Mouse (Mus musculus) neural tube, embryonic 12.5 days (tissue): Measurements from ENCODE around the gene Fgf8. TPM values are rescaled to one million over a fixed set of nuclear protein-coding genes. Genes with fewer than 3 reads are reported as not detected.

Experiments used
- ATAC-seq: fragments of 200-750 bp; cut with Nextera tagmentation; 2 replicates; pipeline ENCODE4 v1.8.0; 2017; ENCODE audit warnings: low read depth, mild to moderate bottlenecking, moderate TSS enrichment, moderate library complexity; ENCODE audit not compliant: low FRiP score
- H3K27ac ChIP-seq: fragments of 300-500 bp; sonication (generic); 2 replicates; pipeline ENCODE4 v1.5.1; 2016
- H3K27me3 ChIP-seq: fragments of 300-500 bp; sonication (generic); replicated peaks from 2 replicates; pipeline ENCODE4 v1.6.1; 2016; ENCODE audit warnings: mild to moderate bottlenecking
- H3K36me3 ChIP-seq: fragments of 300-500 bp; sonication (generic); 2 replicates; pipeline ENCODE4 v1.6.1; 2016; ENCODE audit warnings: mild to moderate bottlenecking
- H3K4me1 ChIP-seq: fragments of 300-500 bp; sonication (generic); 2 replicates; pipeline ENCODE4 v1.6.1; 2016
- H3K4me2 ChIP-seq: fragments of 300-500 bp; sonication (generic); replicated peaks from 2 replicates; pipeline ENCODE4 v1.6.1; 2016; ENCODE audit warnings: mild to moderate bottlenecking
- H3K4me3 ChIP-seq: fragments of 300-500 bp; sonication (generic); 2 replicates; pipeline ENCODE4 v1.5.1; 2016
- H3K9ac ChIP-seq: fragments of 300-500 bp; sonication (generic); 2 replicates; pipeline ENCODE4 v1.6.1; 2016; ENCODE audit warnings: mild to moderate bottlenecking
- H3K9me3 ChIP-seq: fragments of 300-500 bp; sonication (generic); 2 replicates; pipeline ENCODE4 v1.6.1; 2016; ENCODE audit warnings: mild to moderate bottlenecking
- WGBS: fragments of 180-500 bp; shearing (Covaris S2); methylation state at CpG from one replicate; pipeline ENCODE4 v1.1.7; 2016; 5-methylcytosine and 5-hydroxymethylcytosine counted together
- polyA plus RNA-seq: library from polyadenylated mRNA; unstranded; fragments of >200 nt; fragmentation: Nextera tagmentation; extraction: Ambion mirVana; gene quantifications from 2 replicates; pipeline ENCODE4 v1.2.1, GENCODE M21; 2016

Fgf8 gene
- polyA plus RNA-seq = not detected in 2 replicates

DNA sequence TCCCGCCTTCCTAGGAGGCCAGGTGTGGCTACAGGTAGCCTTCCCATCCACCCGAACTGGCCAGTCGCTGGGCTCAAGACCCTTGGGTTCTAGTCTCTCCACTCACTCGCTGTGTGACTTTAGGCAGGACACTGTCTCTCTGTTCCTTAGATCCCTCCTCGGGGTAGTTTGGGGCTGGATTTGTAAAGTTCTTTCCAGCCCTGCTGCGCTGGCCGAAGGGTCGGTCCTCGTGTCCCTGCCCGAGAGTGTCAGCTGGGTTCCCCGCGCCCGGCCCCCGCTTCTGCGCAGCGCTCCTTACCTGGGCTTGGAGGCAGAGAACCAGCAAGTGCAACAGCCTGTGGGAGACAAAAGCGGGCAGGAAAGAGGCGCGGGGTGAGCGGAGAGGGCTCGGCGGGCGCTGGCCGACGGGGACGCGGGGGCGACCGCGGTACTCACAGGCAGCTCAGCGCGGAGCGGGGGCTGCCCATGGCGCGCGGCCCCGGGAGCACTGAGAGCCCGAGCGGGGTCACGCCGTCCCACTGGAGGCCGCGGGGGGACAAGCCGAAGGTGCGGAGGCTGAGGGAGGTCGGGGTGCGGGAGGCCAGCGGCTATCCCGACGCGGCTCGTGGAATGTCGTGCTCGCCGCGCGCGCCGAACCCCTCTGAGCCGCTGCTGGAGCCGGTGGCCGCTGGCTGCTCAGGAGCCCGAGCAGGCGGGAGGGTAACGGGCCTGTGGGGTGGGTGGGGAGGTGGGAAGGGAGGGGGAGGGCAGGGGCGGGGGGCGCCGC lies at the start of gene Fgf8:
Gene Fgf8, minus strand, starts transcription at position 698 of the 766 bp plus-strand sequence.
- ATAC-seq = no peak
- H3K27ac ChIP-seq = no peak within 1 kb of the TSS
- H3K4me3 ChIP-seq = peak within 1 kb of the TSS; percentile 36
- peak within 1 kb of the TSS; percentile 63 for H3K4me2 ChIP-seq
- WGBS = under 1% methylated on average over 63 of the region's 68 CpGs
- H3K27me3 ChIP-seq = peaks cover 100% of the 10 kb centered on the region
- no peak within 1 kb of the TSS for H3K9ac ChIP-seq
- H3K4me1 ChIP-seq = peaks cover 31% of the 10 kb centered on the region
- no peaks in the 10 kb centered on the region for H3K9me3 ChIP-seq
- no peaks in the 10 kb centered on the region; the same call in 1 of the 2 replicates for H3K36me3 ChIP-seq

DNA sequence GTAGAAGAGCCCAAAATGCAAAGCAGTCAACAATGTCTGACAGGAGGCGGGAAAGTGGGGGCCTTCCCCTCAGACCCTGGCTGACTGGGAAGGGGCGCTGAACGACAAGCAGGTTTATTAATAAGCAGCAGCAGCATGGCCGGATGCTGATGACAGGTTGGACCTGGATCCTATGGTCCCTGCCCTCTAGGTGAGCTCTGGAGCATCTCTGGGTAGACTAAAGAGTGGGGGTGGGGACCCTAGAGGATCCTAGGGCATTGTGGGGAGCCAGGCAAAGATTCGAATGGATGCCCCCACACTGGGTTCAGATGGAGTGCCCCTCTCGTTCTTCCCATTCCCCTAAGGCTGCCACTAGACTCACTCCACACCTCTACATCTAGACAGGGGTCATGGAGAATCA lies 49.7 kb upstream of the Fgf8 start:
- Histone ChIP-seq H3K36me3 (no peaks in the 10 kb centered on the region), H3K4me3 (no peak overlapping the region), H3K9me3 (no peaks in the 10 kb centered on the region), H3K9ac (no peak overlapping the region), H3K4me1 (peaks cover 7% of the 10 kb centered on the region; the same call in 1 of the 2 replicates), H3K4me2 (no peak overlapping the region), H3K27me3 (no peaks in the 10 kb centered on the region; the same call in 1 of the 2 replicates), H3K27ac (no peak overlapping the region)
- ATAC-seq = no peak
- 93% methylated on average over 6 of the region's 6 CpGs for WGBS

- H3K4me1 ChIP-seq = no peaks in the 10 kb centered on the region; the same call in 1 of the 2 replicates
- H3K27me3 ChIP-seq = no peaks in the 10 kb centered on the region; the same call in 1 of the 2 replicates
- no peaks in the 10 kb centered on the region for H3K36me3 ChIP-seq
- H3K9me3 ChIP-seq = no peaks in the 10 kb centered on the region
- no peak overlapping the region for H3K9ac ChIP-seq
- no peak overlapping the region for H3K4me3 ChIP-seq
- WGBS = 80% methylated on average over 13 of the region's 13 CpGs
- H3K4me2 ChIP-seq = no peak overlapping the region
- no peak for ATAC-seq
- no peak overlapping the region for H3K27ac ChIP-seq
Observed at GRCm38 (mm10) chr19:45789888-45790874, 47.5 kb upstream of the Fgf8 start.

- no peaks in the 10 kb centered on the region for H3K9me3 ChIP-seq
- 44% methylated on average over 7 of the region's 7 CpGs for WGBS
- ATAC-seq = no peak
- H3K4me1 ChIP-seq = no peaks in the 10 kb centered on the region; the same call in 1 of the 2 replicates
- no peak overlapping the region for H3K4me2 ChIP-seq
- no peaks in the 10 kb centered on the region for H3K36me3 ChIP-seq
- H3K4me3 ChIP-seq = no peak overlapping the region
- H3K27me3 ChIP-seq = no peaks in the 10 kb centered on the region; the same call in 1 of the 2 replicates
- H3K27ac ChIP-seq = no peak overlapping the region
- H3K9ac ChIP-seq = no peak overlapping the region
Observed at GRCm38 (mm10) chr19:45789365-45789764, 46.6 kb upstream of the Fgf8 start.

- no peak for ATAC-seq
- Histone ChIP-seq H3K27ac (no peak overlapping the region), H3K4me1 (no peaks in the 10 kb centered on the region; the same call in 1 of the 2 replicates), H3K9ac (no peak overlapping the region), H3K36me3 (no peaks in the 10 kb centered on the region), H3K4me3 (no peak overlapping the region), H3K27me3 (no peaks in the 10 kb centered on the region), H3K4me2 (no peak overlapping the region), H3K9me3 (no peaks in the 10 kb centered on the region)
- 91% methylated on average over 4 of the region's 4 CpGs for WGBS
Observed at GRCm38 (mm10) chr19:45788337-45788736, 45.6 kb upstream of the Fgf8 start.

- Histone ChIP-seq H3K4me3 (no peak overlapping the region), H3K4me2 (no peak overlapping the region)
Observed at GRCm38 (mm10) chr19:45787450-45787849, 44.7 kb upstream of the Fgf8 start.

GRCm38 (mm10) chr19:45785470-45785869 lies 42.8 kb upstream of the Fgf8 start:
- no peak overlapping the region for H3K9ac ChIP-seq
- 60% methylated on average over 3 of the region's 3 CpGs for WGBS
- no peak for ATAC-seq
- no peak overlapping the region for H3K4me3 ChIP-seq
- no peak overlapping the region for H3K27ac ChIP-seq
- peaks cover 13% of the 10 kb centered on the region for H3K4me1 ChIP-seq
- no peaks in the 10 kb centered on the region for H3K36me3 ChIP-seq
- H3K4me2 ChIP-seq = no peak overlapping the region
- H3K9me3 ChIP-seq = no peaks in the 10 kb centered on the region
- H3K27me3 ChIP-seq = no peaks in the 10 kb centered on the region

More at GRCm38 (mm10) chr19:45787450-45787849, 44.7 kb upstream of the Fgf8 start:
- no peaks in the 10 kb centered on the region for H3K4me1 ChIP-seq
- WGBS = 80% methylated on average over 3 of the region's 3 CpGs
- no peaks in the 10 kb centered on the region for H3K27me3 ChIP-seq
- ATAC-seq = no peak
- no peaks in the 10 kb centered on the region for H3K36me3 ChIP-seq
- H3K9ac ChIP-seq = no peak overlapping the region
- no peak overlapping the region for H3K27ac ChIP-seq
- no peaks in the 10 kb centered on the region for H3K9me3 ChIP-seq

GRCm38 (mm10) chr19:45783933-45784576 lies 41.3 kb upstream of the Fgf8 start:
- H3K27ac ChIP-seq = peak overlapping the region; percentile 26; the same call in 1 of the 2 replicates
- no peak overlapping the region for H3K9ac ChIP-seq
- no peaks in the 10 kb centered on the region for H3K27me3 ChIP-seq
- H3K4me3 ChIP-seq = peak overlapping the region; percentile 28
- WGBS = 32% methylated on average over 17 of the region's 17 CpGs
- no peak; the same call in 1 of the 2 replicates for ATAC-seq
- peaks cover 19% of the 10 kb centered on the region for H3K4me1 ChIP-seq
- H3K36me3 ChIP-seq = peaks cover 6% of the 10 kb centered on the region
- H3K4me2 ChIP-seq = peak overlapping the region; percentile 66
- no peaks in the 10 kb centered on the region for H3K9me3 ChIP-seq

- no peaks in the 10 kb centered on the region for H3K9me3 ChIP-seq
- WGBS = under 1% methylated on average over 66 of the region's 71 CpGs
- H3K9ac ChIP-seq = peak within 1 kb of the TSS; percentile 98
- H3K36me3 ChIP-seq = peaks cover 13% of the 10 kb centered on the region
- peak within 1 kb of the TSS; percentile 74 for H3K4me2 ChIP-seq
- H3K27me3 ChIP-seq = no peaks in the 10 kb centered on the region
- H3K27ac ChIP-seq = peak within 1 kb of the TSS; percentile 96
- H3K4me3 ChIP-seq = peak within 1 kb of the TSS; percentile 99
- peak; percentile 97 for ATAC-seq
- H3K4me1 ChIP-seq = peaks cover 19% of the 10 kb centered on the region
Observed at GRCm38 (mm10) chr19:45783181-45783932, 40.6 kb upstream of the Fgf8 start, which contains the start of gene Mgea5. TSS of gene Mgea5 (minus strand) at chr19:45783837.

DNA sequence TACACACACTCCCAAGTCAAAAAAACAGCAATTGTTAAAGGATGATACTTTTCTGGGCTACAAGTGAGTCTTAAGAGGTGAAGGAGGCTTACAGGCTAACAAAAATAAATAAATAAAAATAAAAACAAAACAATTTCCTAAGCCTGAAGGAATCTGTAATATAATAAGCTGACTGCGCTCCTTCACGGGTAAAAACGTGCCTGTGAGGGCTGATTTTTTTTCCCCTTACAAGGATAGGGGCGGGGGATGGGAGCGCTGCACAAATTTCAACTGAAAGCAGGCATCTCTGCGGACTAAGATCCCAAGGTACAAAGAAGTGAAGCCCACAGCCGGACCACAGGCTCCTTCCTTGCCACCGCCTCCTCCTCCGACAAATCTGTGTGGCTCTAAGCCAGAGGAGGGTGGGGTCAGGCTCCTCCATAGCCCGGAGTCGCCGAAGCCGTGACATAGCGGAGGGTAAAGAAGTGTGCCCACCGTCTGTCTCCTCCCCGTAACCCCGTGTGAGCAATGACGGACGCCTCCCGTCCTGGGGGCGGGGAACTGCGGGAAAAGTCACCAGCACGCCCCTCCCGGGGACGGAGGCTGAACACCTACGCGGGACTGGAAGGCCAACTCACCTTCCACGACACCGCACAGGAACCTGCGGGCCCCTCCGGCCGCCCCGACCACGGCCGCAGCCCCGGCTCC lies 39.7 kb upstream of the Fgf8 start:
- WGBS = under 1% methylated on average over 36 of the region's 36 CpGs
- peak overlapping the region; percentile 98 for H3K9ac ChIP-seq
- no peaks in the 10 kb centered on the region for H3K9me3 ChIP-seq
- H3K27ac ChIP-seq = peak overlapping the region; percentile 96
- peak overlapping the region; percentile 74 for H3K4me2 ChIP-seq
- peak; percentile 63 for ATAC-seq
- H3K36me3 ChIP-seq = peaks cover 22% of the 10 kb centered on the region
- H3K4me3 ChIP-seq = peak overlapping the region; percentile 99
- H3K27me3 ChIP-seq = no peaks in the 10 kb centered on the region
- H3K4me1 ChIP-seq = peaks cover 19% of the 10 kb centered on the region
